Mouse (Mus musculus): Measurements from ENCODE around the gene Nrp2. TPM values are rescaled to one million over a fixed set of nuclear protein-coding genes. Genes with fewer than 3 reads are reported as not detected.

Gene Nrp2
- polyA plus RNA-seq, 1 experiment: 97.2 TPM

- Histone ChIP-seq H3K4me1 (ENCODE audit: control insufficient read depth, insufficient read depth, low read length) (no peaks in the 10 kb centered on the region), H3K4me3 (ENCODE audit: insufficient read depth, low read length) (no peak overlapping the region), H3K27ac (ENCODE audit: insufficient read depth, low read depth, low read length) (no peak overlapping the region)
- TF ChIP-seq POLR2A (IDR thresholded peaks at IDR 0.05; ENCODE audit: borderline replicate concordance, low read depth, low read length): no peak
- TF ChIP-seq CTCF (IDR thresholded peaks at IDR 0.05; ENCODE audit: low read depth, low read length): no peak
These were observed 120.6 kb downstream of the Nrp2 start for GRCm38 (mm10) chr1:62823549-62824195.

GRCm38 (mm10) chr1:62825822-62826765 lies 123.0 kb downstream of the Nrp2 start:
- Histone ChIP-seq H3K4me3 (ENCODE audit: insufficient read depth, low read length) (no peak overlapping the region), H3K4me1 (ENCODE audit: control insufficient read depth, insufficient read depth, low read length) (no peaks in the 10 kb centered on the region), H3K27ac (ENCODE audit: insufficient read depth, low read depth, low read length) (no peak overlapping the region)
- TF ChIP-seq CTCF (IDR thresholded peaks at IDR 0.05; ENCODE audit: low read depth, low read length) (no peak), POLR2A (IDR thresholded peaks at IDR 0.05; ENCODE audit: borderline replicate concordance, low read depth, low read length) (no peak)

DNA sequence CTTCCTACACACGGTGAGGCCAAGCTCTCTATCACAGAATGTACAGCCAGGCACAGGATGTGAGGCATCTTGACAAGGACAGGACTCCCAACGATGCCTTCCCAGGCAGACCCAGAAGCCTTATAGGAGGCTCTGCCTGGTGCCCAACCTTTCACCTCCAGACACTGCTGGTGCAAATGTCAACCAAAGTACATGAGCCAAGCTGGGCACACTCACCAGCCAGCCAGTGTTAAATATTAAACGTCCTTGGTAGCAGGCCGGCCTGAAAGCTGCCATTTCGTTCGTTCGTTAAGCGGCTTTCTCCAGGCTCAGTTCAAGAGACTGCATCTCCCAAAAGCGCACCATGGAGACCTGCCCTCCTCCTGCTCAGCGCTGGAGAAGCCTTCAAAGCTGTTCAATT lies 124.2 kb downstream of the Nrp2 start:
- Histone ChIP-seq H3K27ac (ENCODE audit: insufficient read depth, low read depth, low read length) (no peak overlapping the region), H3K4me1 (ENCODE audit: control insufficient read depth, insufficient read depth, low read length) (no peaks in the 10 kb centered on the region), H3K4me3 (ENCODE audit: insufficient read depth, low read length) (no peak overlapping the region)
- TF ChIP-seq POLR2A (IDR thresholded peaks at IDR 0.05; ENCODE audit: borderline replicate concordance, low read depth, low read length): no peak
- no peak for TF ChIP-seq CTCF (IDR thresholded peaks at IDR 0.05; ENCODE audit: low read depth, low read length)

DNA sequence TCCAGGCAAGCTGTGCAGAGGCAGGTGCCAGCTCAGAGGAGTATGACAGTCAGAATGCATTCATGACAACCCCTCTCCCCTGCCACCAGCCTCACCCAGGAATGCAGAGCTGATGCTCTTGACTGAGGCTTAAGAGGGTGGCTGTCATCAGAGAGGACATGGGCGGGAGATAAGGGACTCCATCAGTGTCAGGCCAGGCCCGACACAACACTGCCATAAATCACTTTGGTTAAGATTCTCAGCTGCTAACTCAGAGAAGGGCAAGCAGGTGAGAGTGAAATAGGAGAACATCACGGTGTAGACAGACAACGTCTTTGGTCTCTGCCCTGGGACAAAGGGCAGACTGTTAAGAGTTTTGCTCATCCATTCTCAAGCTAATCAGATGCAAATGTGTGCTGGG lies 125.1 kb downstream of the Nrp2 start:
- no peaks in the 10 kb centered on the region for H3K4me1 ChIP-seq (ENCODE audit: control insufficient read depth, insufficient read depth, low read length)
- TF ChIP-seq CTCF (IDR thresholded peaks at IDR 0.05; ENCODE audit: low read depth, low read length): no peak
- TF ChIP-seq POLR2A (IDR thresholded peaks at IDR 0.05; ENCODE audit: borderline replicate concordance, low read depth, low read length): no peak
- no peak overlapping the region for H3K4me3 ChIP-seq (ENCODE audit: insufficient read depth, low read length)
- no peak overlapping the region for H3K27ac ChIP-seq (ENCODE audit: insufficient read depth, low read depth, low read length)

- H3K4me3 ChIP-seq (ENCODE audit: insufficient read depth, low read length): no peak overlapping the region
- TF ChIP-seq POLR2A (IDR thresholded peaks at IDR 0.05; ENCODE audit: borderline replicate concordance, low read depth, low read length) (no peak), CTCF (IDR thresholded peaks at IDR 0.05; ENCODE audit: low read depth, low read length) (no peak)
- H3K4me1 ChIP-seq (ENCODE audit: control insufficient read depth, insufficient read depth, low read length): no peaks in the 10 kb centered on the region
These were observed 126.8 kb downstream of the Nrp2 start for GRCm38 (mm10) chr1:62829690-62830417.

GRCm38 (mm10) chr1:62830418-62830769 lies 127.3 kb downstream of the Nrp2 start:
- H3K4me3 ChIP-seq (ENCODE audit: insufficient read depth, low read length): no peak overlapping the region

More at GRCm38 (mm10) chr1:62829690-62830417, 126.8 kb downstream of the Nrp2 start:
- H3K27ac ChIP-seq (ENCODE audit: insufficient read depth, low read depth, low read length): no peak overlapping the region

GRCm38 (mm10) chr1:62831725-62832455 lies 128.8 kb downstream of the Nrp2 start:
- H3K4me1 ChIP-seq (ENCODE audit: control insufficient read depth, insufficient read depth, low read length): no peaks in the 10 kb centered on the region
- H3K27ac ChIP-seq (ENCODE audit: insufficient read depth, low read depth, low read length): no peak overlapping the region
- H3K4me3 ChIP-seq (ENCODE audit: insufficient read depth, low read length): no peak overlapping the region
- TF ChIP-seq CTCF (IDR thresholded peaks at IDR 0.05; ENCODE audit: low read depth, low read length) (no peak), POLR2A (IDR thresholded peaks at IDR 0.05; ENCODE audit: borderline replicate concordance, low read depth, low read length) (no peak)

More at GRCm38 (mm10) chr1:62830418-62830769, 127.3 kb downstream of the Nrp2 start:
- Histone ChIP-seq H3K27ac (ENCODE audit: insufficient read depth, low read depth, low read length) (no peak overlapping the region), H3K4me1 (ENCODE audit: control insufficient read depth, insufficient read depth, low read length) (no peaks in the 10 kb centered on the region)
- TF ChIP-seq CTCF (IDR thresholded peaks at IDR 0.05; ENCODE audit: low read depth, low read length) (no peak), POLR2A (IDR thresholded peaks at IDR 0.05; ENCODE audit: borderline replicate concordance, low read depth, low read length) (no peak)

GRCm38 (mm10) chr1:62833356-62833755 lies 130.3 kb downstream of the Nrp2 start:
- no peak for TF ChIP-seq CTCF (IDR thresholded peaks at IDR 0.05; ENCODE audit: low read depth, low read length)
- TF ChIP-seq POLR2A (IDR thresholded peaks at IDR 0.05; ENCODE audit: borderline replicate concordance, low read depth, low read length): no peak
- Histone ChIP-seq H3K4me3 (ENCODE audit: insufficient read depth, low read length) (no peak overlapping the region), H3K27ac (ENCODE audit: insufficient read depth, low read depth, low read length) (no peak overlapping the region), H3K4me1 (ENCODE audit: control insufficient read depth, insufficient read depth, low read length) (no peaks in the 10 kb centered on the region)

Data from bone marrow macrophage, adult 2 months (primary cell).